Mouse (Mus musculus) spleen, adult 2 months (tissue): ENCODE results near the gene Gm29609. TPM values are rescaled to one million over a fixed set of nuclear protein-coding genes. Genes with fewer than 3 reads are reported as not detected.

Experiments
- DNase-seq, 2 experiments: peaks; one replicate each; pipeline versions ENCODE4 v3.0.0 to v3.0.0-alpha.2; 2012 to 2021; ENCODE audit warnings: low spot score in 2 of 2, low read depth in 1 of 2
- H3K27ac ChIP-seq: fragments of 200-500 bp; 2 replicates; pipeline ENCODE4 v1.5.1; 2012; ENCODE audit warnings: low read length, inconsistent platforms; ENCODE audit not compliant: insufficient read depth
- H3K27me3 ChIP-seq: fragments of 200-500 bp; 2 replicates; pipeline ENCODE4 v1.6.1; 2012; ENCODE audit warnings: mild to moderate bottlenecking, moderate library complexity, low read length, inconsistent platforms; ENCODE audit not compliant: control insufficient read depth, insufficient read depth
- H3K36me3 ChIP-seq: fragments of 200-500 bp; 2 replicates; pipeline ENCODE4 v1.6.1; 2012; ENCODE audit warnings: mild to moderate bottlenecking, low read length, inconsistent platforms; ENCODE audit not compliant: control insufficient read depth, insufficient read depth
- H3K4me1 ChIP-seq: fragments of 200-500 bp; 2 replicates; pipeline ENCODE4 v1.6.1; 2011; ENCODE audit warnings: inconsistent platforms; ENCODE audit not compliant: control insufficient read depth, insufficient read depth, insufficient read length
- H3K4me3 ChIP-seq: fragments of 200-500 bp; 2 replicates; pipeline ENCODE4 v1.5.1; 2011; ENCODE audit warnings: mild to moderate bottlenecking, inconsistent platforms; ENCODE audit not compliant: insufficient read depth, insufficient read length; ENCODE audit errors: extremely low read depth
- CTCF ChIP-seq: fragments of 200-500 bp; IDR thresholded peaks from 2 replicates; pipeline ENCODE4 v1.5.1; 2011; ENCODE audit warnings: mild to moderate bottlenecking, inconsistent platforms; ENCODE audit not compliant: insufficient read depth, insufficient read length, insufficient replicate concordance; ENCODE audit errors: extremely low read depth
- POLR2A ChIP-seq: fragments of 200-500 bp; IDR thresholded peaks from 2 replicates; pipeline ENCODE4 v1.6.1; 2011; ENCODE audit warnings: low read depth, low read length, inconsistent platforms
- WGBS: fragments of 180-500 bp; shearing (Covaris S2); methylation state at CpG from one replicate; pipeline ENCODE4 v1.1.7; 2018; 5-methylcytosine and 5-hydroxymethylcytosine counted together
- polyA plus RNA-seq: library from polyadenylated mRNA; depleted of rRNA; stranded (reverse); fragments of >200 nt; gene quantifications from 2 replicates; pipeline ENCODE4 v1.2.3, GENCODE M21; 2012

Gm29609 gene
- polyA plus RNA-seq, 1 experiment, result 2.1 TPM

GRCm38 (mm10) chr5:31198170-31198569 is 18.5 kb upstream of the Gm29609 start:
- Histone ChIP-seq H3K4me1 (peaks cover 14% of the 10 kb centered on the region), H3K27me3 (no peaks in the 10 kb centered on the region), H3K27ac (no peak overlapping the region), H3K4me3 (no peak overlapping the region), H3K36me3 (peaks cover 53% of the 10 kb centered on the region)
- no peak for TF ChIP-seq POLR2A
- no peak for TF ChIP-seq CTCF
- DNase-seq, result no peak
- 88% methylated on average over 9 of the region's 9 CpGs for WGBS

- TF ChIP-seq POLR2A (no peak), CTCF (no peak)
- Histone ChIP-seq H3K27ac (no peak overlapping the region), H3K36me3 (peaks cover 50% of the 10 kb centered on the region), H3K4me3 (no peak overlapping the region), H3K27me3 (no peaks in the 10 kb centered on the region), H3K4me1 (peaks cover 11% of the 10 kb centered on the region)
- WGBS, result 90% methylated on average over 12 of the region's 12 CpGs
- no peak for DNase-seq
These were observed 17.4 kb upstream of the Gm29609 start for GRCm38 (mm10) chr5:31197072-31197471.

GRCm38 (mm10) chr5:31196207-31196606 is 16.5 kb upstream of the Gm29609 start:
- Histone ChIP-seq H3K4me3 (no peak overlapping the region), H3K36me3 (peaks cover 50% of the 10 kb centered on the region), H3K4me1 (peaks cover 15% of the 10 kb centered on the region), H3K27me3 (no peaks in the 10 kb centered on the region), H3K27ac (no peak overlapping the region)
- TF ChIP-seq POLR2A, result no peak
- TF ChIP-seq CTCF, result no peak
- DNase-seq, result no peak
- WGBS, result 95% methylated on average over 10 of the region's 10 CpGs

DNA sequence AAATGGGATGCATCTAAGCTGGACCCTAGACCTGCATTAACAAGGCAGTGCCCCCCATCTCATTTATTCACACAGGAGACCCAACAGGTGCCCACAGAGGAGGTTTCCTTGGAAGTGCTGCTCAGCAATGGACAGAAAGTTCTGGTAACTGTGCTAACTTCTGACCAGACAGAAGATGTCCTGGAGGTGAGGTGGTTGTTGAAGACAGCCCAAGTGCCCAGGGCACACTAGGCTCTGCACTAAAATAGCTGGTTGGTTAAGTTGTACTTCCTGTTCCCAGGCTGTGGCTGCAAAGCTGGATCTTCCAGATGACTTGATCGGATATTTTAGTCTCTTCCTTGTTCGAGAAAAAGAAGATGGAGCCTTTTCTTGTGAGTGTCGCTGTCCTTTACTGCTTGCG is 16.0 kb upstream of the Gm29609 start:
- H3K27me3 ChIP-seq, result no peaks in the 10 kb centered on the region
- peaks cover 53% of the 10 kb centered on the region for H3K36me3 ChIP-seq
- TF ChIP-seq POLR2A (no peak), CTCF (no peak)
- H3K4me1 ChIP-seq, result peaks cover 14% of the 10 kb centered on the region
- no peak for DNase-seq
- 90% methylated on average over 4 of the region's 4 CpGs for WGBS
- H3K4me3 ChIP-seq, result no peak overlapping the region
- no peak overlapping the region for H3K27ac ChIP-seq

DNA sequence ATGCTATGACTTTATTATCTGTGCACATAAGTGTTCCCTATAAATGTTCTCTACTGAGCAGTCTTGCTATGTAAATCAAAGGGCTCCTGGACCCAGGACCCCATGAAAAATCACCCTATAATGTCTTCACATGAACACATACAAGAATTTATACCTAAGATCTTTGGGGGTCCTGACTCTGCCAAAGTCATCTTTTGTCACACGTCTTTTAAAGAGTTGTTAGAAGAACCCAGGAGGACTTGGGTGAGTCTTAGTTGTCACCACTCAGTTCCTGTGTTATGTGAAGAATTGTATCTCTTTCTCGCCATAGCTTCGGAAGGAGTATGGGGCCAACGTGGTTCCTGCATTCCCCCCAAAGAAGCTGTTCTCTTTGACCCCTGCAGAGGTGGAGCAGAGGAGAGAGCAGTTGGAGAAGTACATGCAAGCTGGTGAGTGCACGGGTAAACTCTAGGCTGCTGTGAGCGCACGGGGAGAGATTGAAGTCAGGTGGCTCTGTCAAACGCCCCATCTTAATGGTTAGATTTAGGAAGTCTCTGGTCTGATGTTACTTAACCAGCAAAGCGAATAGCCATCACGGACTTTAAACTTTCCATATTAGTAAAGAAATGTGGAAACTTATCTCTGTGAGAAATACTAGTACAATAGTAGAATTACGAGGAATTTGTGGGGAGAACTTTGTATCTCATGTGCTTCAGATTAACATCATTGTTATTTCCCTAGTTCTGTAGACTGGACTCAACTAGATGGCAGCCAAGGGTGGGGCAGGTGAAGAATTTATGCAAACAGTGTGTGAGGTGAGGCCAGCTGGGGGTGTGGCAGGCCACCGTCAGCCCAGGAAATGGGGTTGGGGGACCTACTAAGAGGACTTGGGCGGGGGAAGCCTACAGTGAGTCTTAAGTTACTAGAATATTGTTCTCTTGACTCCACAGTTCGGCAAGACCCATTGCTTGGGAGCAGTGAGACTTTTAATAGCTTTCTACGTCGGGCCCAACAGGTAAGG is 15.1 kb upstream of the Gm29609 start:
- no peak for DNase-seq
- peaks cover 52% of the 10 kb centered on the region for H3K36me3 ChIP-seq
- no peak overlapping the region for H3K4me3 ChIP-seq
- WGBS, result 91% methylated on average over 16 of the region's 16 CpGs
- H3K27ac ChIP-seq, result no peak overlapping the region
- H3K4me1 ChIP-seq, result peaks cover 7% of the 10 kb centered on the region; the same call in 1 of the 2 replicates
- no peaks in the 10 kb centered on the region for H3K27me3 ChIP-seq
- TF ChIP-seq POLR2A (no peak), CTCF (no peak)

DNA sequence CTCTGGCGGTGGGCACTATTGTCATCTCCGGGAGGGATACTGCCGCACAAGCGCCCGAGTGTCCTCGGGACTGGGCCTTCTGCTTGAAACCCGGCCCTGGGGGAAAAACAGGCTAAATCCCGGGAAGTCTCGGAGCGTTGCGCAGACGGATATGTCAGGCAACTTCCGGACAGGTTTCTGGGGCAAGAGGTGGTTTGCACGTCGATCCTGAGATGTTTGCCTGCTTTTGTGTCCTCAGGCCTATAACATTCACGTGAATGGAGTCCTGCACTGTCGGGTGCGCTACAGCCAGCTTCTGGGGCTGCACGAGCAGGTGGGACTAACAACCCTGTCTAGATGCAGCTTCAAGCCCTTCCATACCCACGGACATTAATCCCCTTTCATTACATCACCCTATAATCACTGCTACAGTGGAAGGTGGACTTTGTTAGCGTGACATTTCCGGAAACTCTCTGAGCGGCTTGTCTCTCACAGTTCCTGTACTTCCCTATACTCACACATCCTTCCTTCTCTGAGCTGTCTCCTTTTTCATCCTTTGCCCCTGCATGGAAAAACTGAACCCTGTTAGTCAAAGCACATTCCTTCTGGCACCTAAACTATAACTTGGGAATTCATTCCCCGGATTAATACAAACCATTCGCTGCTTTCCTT is 14.0 kb upstream of the Gm29609 start:
- TF ChIP-seq CTCF, result no peak
- no peak for TF ChIP-seq POLR2A
- WGBS, result 7% methylated on average over 25 of the region's 25 CpGs
- H3K4me1 ChIP-seq, result peaks cover 7% of the 10 kb centered on the region; the same call in 1 of the 2 replicates
- peak overlapping the region; percentile 93 for H3K4me3 ChIP-seq
- H3K27ac ChIP-seq, result peak overlapping the region; percentile 88
- DNase-seq, result no peak
- peaks cover 48% of the 10 kb centered on the region for H3K36me3 ChIP-seq
- no peaks in the 10 kb centered on the region for H3K27me3 ChIP-seq
